ENCODE assay signal across 26 mouse cellular contexts in genomic region chr4:41158251-41158650, GRCm38 (mm10). TPM values are rescaled to one million over a fixed set of nuclear protein-coding genes. Genes with fewer than 3 reads are reported as not detected.
A peak's percentile ranks its signal among the peaks of the same experiment; 100 is the strongest.
DNase-seq lines count a peak whose midpoint lies in the region; ATAC-seq lines count a peak whose summit lies in the region.
"Had no signal": no experiment of that assay in that cellular context is flagged by ENCODE, and none has a peak within 500 bp of the region (broad histone marks: within the 10 kb centered on the region; RNA-seq: fewer than 3 reads in every experiment).

No protein-coding gene starts in this region.

- intact Hi-C loops in heart, postnatal 25 days (cut with DNase I) = no loop called here

- no peak for ATAC-seq in heart, embryonic 15.5 days (replicated peaks; ENCODE audit: insufficient number of reproducible peaks, insufficient read depth, low FRiP score, low read depth)
- ATAC-seq in liver, embryonic 13.5 days (ENCODE audit: low read depth) = no peak
- ATAC-seq in liver, embryonic 12.5 days = no peak
- ATAC-seq in megakaryocyte, adult 5-6 weeks (ENCODE audit: poor library complexity, severe bottlenecking) = no peak
- ATAC-seq in megakaryocyte progenitor cell, adult 5-6 weeks (replicated peaks; ENCODE audit: poor library complexity) = peak; percentile 59; the same call in 1 of the 2 replicates
- ATAC-seq: activated CD4-positive, CD25-positive, alpha-beta regulatory T cell, adult 4 months; forebrain, embryonic 13.5 days; forebrain, postnatal 0 days; hindbrain, postnatal 0 days; inflammation-experienced regulatory T-cells, adult 6 months had no signal

- no peaks in the 10 kb centered on the region for H3K36me3 ChIP-seq in heart, embryonic 15.5 days
- H3K36me3 ChIP-seq in liver, embryonic 13.5 days = 0 out of 2 replicates have a peak, but pooled peaks cover 2% of the 10 kb centered on the region
- no peaks in the 10 kb centered on the region for H3K36me3 ChIP-seq in liver, embryonic 12.5 days
- H3K36me3 ChIP-seq in megakaryocyte, embryonic 14.5 days (replicated peaks; ENCODE audit: low read length) = peaks cover 2% of the 10 kb centered on the region

- no peak for DNase-seq in heart, postnatal 25 days (ENCODE audit: low spot score)
- no peak for DNase-seq in liver, embryonic 13.5 days
- DNase-seq in B cell, adult 2 months = no peak
- DNase-seq: adrenal gland, adult 8-10 months; adrenal gland, postnatal 25 days; cerebellum, adult 11-12 months; cerebellum, adult 8-10 months; cerebellum, postnatal 10 days; cerebellum, postnatal 36 days; forebrain, postnatal 0 days; gastrocnemius, postnatal 36 days; heart, adult 11 months; heart, postnatal 10 days; heart, postnatal 4 days had no signal

- WGBS in heart, embryonic 15.5 days = 81% methylated on average over 1 of the region's 1 CpGs
- 90% methylated on average over 1 of the region's 1 CpGs for WGBS in liver, embryonic 13.5 days (ENCODE audit: insufficient replicate concordance)
- WGBS in liver, embryonic 12.5 days (ENCODE audit: insufficient replicate concordance) = 88% methylated on average over 1 of the region's 1 CpGs

- H3K27ac ChIP-seq in heart, embryonic 15.5 days = peak overlapping the region; percentile 33; the same call in 1 of the 2 replicates
- 0 out of 2 replicates have a peak overlapping the region, but pooled peaks have one; percentile 2 for H3K27ac ChIP-seq in liver, embryonic 13.5 days
- no peak overlapping the region for H3K27ac ChIP-seq in liver, embryonic 12.5 days
- H3K27ac ChIP-seq: forebrain, embryonic 10.5 days; forebrain, embryonic 13.5 days; hindbrain, embryonic 14.5 days; hindbrain, postnatal 0 days had no signal

- H3K27me3 ChIP-seq in heart, embryonic 15.5 days = no peaks in the 10 kb centered on the region
- no peaks in the 10 kb centered on the region for H3K27me3 ChIP-seq in liver, embryonic 13.5 days
- H3K27me3 ChIP-seq in liver, embryonic 12.5 days (replicated peaks) = no peaks in the 10 kb centered on the region
- H3K27me3 ChIP-seq in megakaryocyte, embryonic 14.5 days (replicated peaks) = no peaks in the 10 kb centered on the region
- H3K27me3 ChIP-seq: forebrain, embryonic 13.5 days had no signal

- H3K4me3 ChIP-seq in heart, embryonic 15.5 days = no peak overlapping the region
- H3K4me3 ChIP-seq in liver, embryonic 13.5 days (replicated peaks) = no peak overlapping the region
- no peak overlapping the region for H3K4me3 ChIP-seq in liver, embryonic 12.5 days
- peak overlapping the region; percentile 76 for H3K4me3 ChIP-seq in megakaryocyte, embryonic 14.5 days (replicated peaks)
- H3K4me3 ChIP-seq: forebrain, embryonic 10.5 days; forebrain, embryonic 13.5 days had no signal

- H3K9ac ChIP-seq in heart, embryonic 15.5 days = no peak overlapping the region
- no peak overlapping the region for H3K9ac ChIP-seq in liver, embryonic 13.5 days
- H3K9ac ChIP-seq in liver, embryonic 12.5 days = no peak overlapping the region
- H3K9ac ChIP-seq: forebrain, embryonic 13.5 days; forebrain, postnatal 0 days; hindbrain, embryonic 14.5 days had no signal

- no peaks in the 10 kb centered on the region for H3K9me3 ChIP-seq in heart, embryonic 15.5 days (replicated peaks)
- H3K9me3 ChIP-seq in liver, embryonic 13.5 days (replicated peaks) = no peaks in the 10 kb centered on the region
- H3K9me3 ChIP-seq in liver, embryonic 12.5 days (replicated peaks) = no peaks in the 10 kb centered on the region
- H3K9me3 ChIP-seq in megakaryocyte, embryonic 14.5 days = no peaks in the 10 kb centered on the region
- H3K9me3 ChIP-seq: forebrain, embryonic 10.5 days; forebrain, embryonic 13.5 days had no signal

- H3K4me2 ChIP-seq in heart, embryonic 15.5 days = no peak overlapping the region
- no peak overlapping the region for H3K4me2 ChIP-seq in liver, embryonic 13.5 days
- no peak overlapping the region for H3K4me2 ChIP-seq in liver, embryonic 12.5 days
- H3K4me2 ChIP-seq: forebrain, embryonic 13.5 days; heart, embryonic 11.5 days; hindbrain, embryonic 14.5 days had no signal

- peaks cover 11% of the 10 kb centered on the region for H3K4me1 ChIP-seq in heart, embryonic 15.5 days (replicated peaks)
- H3K4me1 ChIP-seq in liver, embryonic 13.5 days (replicated peaks) = peaks cover 59% of the 10 kb centered on the region
- H3K4me1 ChIP-seq in liver, embryonic 12.5 days = peaks cover 49% of the 10 kb centered on the region
- H3K4me1 ChIP-seq in megakaryocyte, embryonic 14.5 days = peaks cover 60% of the 10 kb centered on the region
- H3K4me1 ChIP-seq: forebrain, embryonic 10.5 days had no signal

RNA-seq across cellular contexts. Expression of gene Ube2r2, which starts 22.7 kb away (rescaled TPM):
- polyA plus RNA-seq in heart, embryonic 15.5 days (2015; fragmentation: Nextera tagmentation; extraction: Ambion mirVana) = 70.6 and 73.1 TPM in 2 replicates
- total RNA-seq in heart, postnatal 25 days (2021) = 100 to 1,000 TPM; 121 to 131 TPM
- polyA plus RNA-seq in liver, embryonic 13.5 days (2015; fragmentation: Nextera tagmentation; extraction: Ambion mirVana) = 38.9 and 39.9 TPM in 2 replicates
- polyA plus RNA-seq in liver, embryonic 12.5 days (2016; fragmentation: Nextera tagmentation; extraction: Ambion mirVana) = 39.9 and 44.8 TPM in 2 replicates
- 25.8 and 32.8 TPM in 2 replicates for polyA plus RNA-seq in megakaryocyte, embryonic 14.5 days (2012; ENCODE audit: insufficient read depth, low replicate concordance)
- 145 and 156 TPM in 2 replicates for total RNA-seq in megakaryocyte, adult 5-6 weeks (2015)
- 34.4 and 41.3 TPM in 2 replicates for total RNA-seq in megakaryocyte, adult 5-6 weeks (2017)
- total RNA-seq in megakaryocyte progenitor cell, adult 5-6 weeks (2015) = 131 and 149 TPM in 2 replicates
- total RNA-seq in megakaryocyte progenitor cell, adult 5-6 weeks (2017) = 29.9 and 33.4 TPM in 2 replicates

RNA-seq across cellular contexts. Expression of gene Nol6, which starts 34.0 kb away (rescaled TPM):
- 12.8 and 20.2 TPM in 2 replicates for polyA plus RNA-seq in heart, embryonic 15.5 days (2015; fragmentation: Nextera tagmentation; extraction: Ambion mirVana)
- total RNA-seq in heart, postnatal 25 days (2021) = 10 to 100 TPM; 14.5 to 15.3 TPM
- polyA plus RNA-seq in liver, embryonic 13.5 days (2015; fragmentation: Nextera tagmentation; extraction: Ambion mirVana) = 11.6 and 15.2 TPM in 2 replicates
- 21.9 and 22.0 TPM in 2 replicates for polyA plus RNA-seq in liver, embryonic 12.5 days (2016; fragmentation: Nextera tagmentation; extraction: Ambion mirVana)
- 22.2 and 35.2 TPM in 2 replicates for polyA plus RNA-seq in megakaryocyte, embryonic 14.5 days (2012; ENCODE audit: insufficient read depth, low replicate concordance)
- total RNA-seq in megakaryocyte, adult 5-6 weeks (2015) = 9.2 and 10.0 TPM in 2 replicates
- 8.2 and 13.4 TPM in 2 replicates for total RNA-seq in megakaryocyte, adult 5-6 weeks (2017)
- total RNA-seq in megakaryocyte progenitor cell, adult 5-6 weeks (2015) = 20.3 and 22.8 TPM in 2 replicates
- total RNA-seq in megakaryocyte progenitor cell, adult 5-6 weeks (2017) = 20.5 and 22.4 TPM in 2 replicates
